Mouse (Mus musculus) liver, embryonic 14.5 days (tissue): ENCODE measurements around the gene Gm10300.

Experiments
- CTCF ChIP-seq: IDR thresholded peaks from 2 replicates; pipeline ENCODE4 v1.5.1; 2016; ENCODE audit warnings: antibody characterized with exemption, low read depth, control low read depth
- EP300 ChIP-seq: IDR thresholded peaks from 2 replicates; pipeline ENCODE4 v1.6.1; 2016; ENCODE audit warnings: antibody characterized with exemption, low read depth

GRCm38 (mm10) chr4:132093928-132094327 is 19.4 kb downstream of the Gm10300 start:
- TF ChIP-seq CTCF (no peak), EP300 (no peak)
